Mouse (Mus musculus) c-Kit-positive CD71-positive TER-119-negative erythroid progenitor cells, embryonic 14.5 days (primary cell): Measurements from ENCODE around the gene Myh7b.
"Not testable (repeated sequence)": the region's sequence is repeated elsewhere in the genome, so short reads cannot be mapped to it uniquely, and the experiment has no call there.

ENCODE experiments used
- DNase-seq: peaks from one replicate; pipeline ENCODE4 v3.0.0-alpha.2; 2013; ENCODE audit warnings: low read depth

The Myh7b gene

GRCm38 (mm10) chr2:155604560-155605235 lies 6.3 kb upstream of the Myh7b start:
- peak; percentile 72 for DNase-seq

- not testable (repeated sequence) for DNase-seq
Measured at GRCm38 (mm10) chr2:155605236-155605589, 5.8 kb upstream of the Myh7b start.

- DNase-seq, result no peak
Measured at GRCm38 (mm10) chr2:155606360-155606759, 4.7 kb upstream of the Myh7b start.

- no peak for DNase-seq
Measured at GRCm38 (mm10) chr2:155611834-155612550, 980 bp downstream of the Myh7b start.

- DNase-seq, result peak; percentile 96
Measured at GRCm38 (mm10) chr2:155613326-155613755, 2.3 kb downstream of the Myh7b start.

GRCm38 (mm10) chr2:155613953-155614352 lies 2.9 kb downstream of the Myh7b start:
- no peak for DNase-seq

- DNase-seq, result no peak
Measured at GRCm38 (mm10) chr2:155616971-155617370, 6.0 kb downstream of the Myh7b start.

GRCm38 (mm10) chr2:155619817-155620216 lies 8.8 kb downstream of the Myh7b start:
- DNase-seq, result peak; percentile 79

- no peak for DNase-seq
Measured at GRCm38 (mm10) chr2:155622606-155623005, 11.6 kb downstream of the Myh7b start.

GRCm38 (mm10) chr2:155623996-155624395 lies 13.0 kb downstream of the Myh7b start:
- no peak for DNase-seq

- peak; percentile 83 for DNase-seq
Measured at GRCm38 (mm10) chr2:155624730-155625129, 13.7 kb downstream of the Myh7b start.

- no peak for DNase-seq
Measured at GRCm38 (mm10) chr2:155626277-155626676, 15.3 kb downstream of the Myh7b start.

- DNase-seq, result no peak
Measured at GRCm38 (mm10) chr2:155627030-155627738, 16.2 kb downstream of the Myh7b start.

GRCm38 (mm10) chr2:155628112-155628511 lies 17.1 kb downstream of the Myh7b start:
- no peak for DNase-seq

- DNase-seq, result no peak
Measured at GRCm38 (mm10) chr2:155628519-155628918, 17.5 kb downstream of the Myh7b start.

- no peak for DNase-seq
Measured at GRCm38 (mm10) chr2:155629231-155629661, 18.2 kb downstream of the Myh7b start.

- no peak for DNase-seq
Measured at GRCm38 (mm10) chr2:155630153-155630552, 19.1 kb downstream of the Myh7b start.

GRCm38 (mm10) chr2:155630590-155631416 lies 19.8 kb downstream of the Myh7b start:
- DNase-seq, result no peak

- no peak for DNase-seq
Measured at GRCm38 (mm10) chr2:155632138-155632936, 21.3 kb downstream of the Myh7b start.

- no peak for DNase-seq
Measured at GRCm38 (mm10) chr2:155633121-155633520, 22.1 kb downstream of the Myh7b start.

GRCm38 (mm10) chr2:155633731-155634130 lies 22.7 kb downstream of the Myh7b start:
- DNase-seq, result no peak
